Mouse (Mus musculus) limb, embryonic 14.5 days (tissue): ENCODE data around the gene Aurka. TPM values are rescaled to one million over a fixed set of nuclear protein-coding genes. Genes with fewer than 3 reads are reported as not detected.

Source experiments
- ATAC-seq: fragments of 200-750 bp; cut with Nextera tagmentation; 2 replicates; pipeline ENCODE4 v1.8.0; 2017; ENCODE audit warnings: low read depth, moderate number of reproducible peaks, moderate TSS enrichment; ENCODE audit not compliant: low FRiP score
- DNase-seq: peaks from one replicate; pipeline ENCODE4 v3.0.0-alpha.2; 2015; ENCODE audit warnings: low spot score
- H3K27ac ChIP-seq: fragments of 300-500 bp; sonication (generic); replicated peaks from 2 replicates; pipeline ENCODE4 v1.5.1; 2014; ENCODE audit warnings: low read depth, mild to moderate bottlenecking, low read length, moderate library complexity, mixed read lengths
- H3K27me3 ChIP-seq: fragments of 300-500 bp; sonication (generic); 2 replicates; pipeline ENCODE4 v1.6.1; 2014; ENCODE audit warnings: low read length, mixed read lengths; ENCODE audit not compliant: control insufficient read depth, insufficient read depth
- H3K36me3 ChIP-seq: fragments of 300-500 bp; sonication (generic); 2 replicates; pipeline ENCODE4 v1.6.1; 2014; ENCODE audit warnings: mild to moderate bottlenecking, low read length, moderate library complexity, mixed read lengths; ENCODE audit not compliant: control insufficient read depth, insufficient read depth
- H3K4me1 ChIP-seq: fragments of 300-500 bp; sonication (generic); 2 replicates; pipeline ENCODE4 v1.6.1; 2014; ENCODE audit warnings: antibody characterized with exemption, low read length, mixed read lengths; ENCODE audit not compliant: control insufficient read depth, insufficient read depth
- H3K4me2 ChIP-seq: fragments of 300-500 bp; sonication (generic); replicated peaks from 2 replicates; pipeline ENCODE4 v1.6.1; 2014; ENCODE audit warnings: low read depth, mild to moderate bottlenecking, low read length, moderate library complexity; ENCODE audit not compliant: severe bottlenecking
- H3K4me3 ChIP-seq: fragments of 300-500 bp; sonication (generic); replicated peaks from 2 replicates; pipeline ENCODE4 v1.5.1; 2014; ENCODE audit warnings: low read length
- H3K9ac ChIP-seq: fragments of 300-500 bp; sonication (generic); 2 replicates; pipeline ENCODE4 v1.6.1; 2014; ENCODE audit warnings: mild to moderate bottlenecking, low read depth, low read length, moderate library complexity; ENCODE audit not compliant: severe bottlenecking
- H3K9me3 ChIP-seq: fragments of 300-500 bp; sonication (generic); 2 replicates; pipeline ENCODE4 v1.6.1; 2016; ENCODE audit warnings: low read length; ENCODE audit not compliant: control insufficient read depth
- POLR2A ChIP-seq: fragments of 200-500 bp; IDR thresholded peaks from 2 replicates; pipeline ENCODE4 v1.8.0; 2012; ENCODE audit warnings: inconsistent platforms, mild to moderate bottlenecking, moderate library complexity, borderline replicate concordance; ENCODE audit not compliant: insufficient read depth, insufficient read length; ENCODE audit errors: extremely low read depth
- WGBS: fragments of 180-500 bp; shearing (Covaris S2); extraction: QIAGEN DNeasy Blood & Tissue Kit; methylation state at CpG from one replicate; pipeline ENCODE4 v1.1.7; 2014; 5-methylcytosine and 5-hydroxymethylcytosine counted together
- polyA plus RNA-seq, 2 experiments: library from polyadenylated mRNA; depleted of rRNA in 1 of 2; stranded (reverse) in 1 of 2; unstranded in 1 of 2; fragments of >200 nt; fragmentation: Nextera tagmentation in 1 of 2; extraction: Ambion mirVana in 1 of 2; gene quantifications; 2 replicates each; pipeline versions ENCODE4 v1.2.1 to v1.2.3; 2012 to 2014

Gene Aurka
- polyA plus RNA-seq, 2 experiments = 58.7 to 85.3 TPM

DNA sequence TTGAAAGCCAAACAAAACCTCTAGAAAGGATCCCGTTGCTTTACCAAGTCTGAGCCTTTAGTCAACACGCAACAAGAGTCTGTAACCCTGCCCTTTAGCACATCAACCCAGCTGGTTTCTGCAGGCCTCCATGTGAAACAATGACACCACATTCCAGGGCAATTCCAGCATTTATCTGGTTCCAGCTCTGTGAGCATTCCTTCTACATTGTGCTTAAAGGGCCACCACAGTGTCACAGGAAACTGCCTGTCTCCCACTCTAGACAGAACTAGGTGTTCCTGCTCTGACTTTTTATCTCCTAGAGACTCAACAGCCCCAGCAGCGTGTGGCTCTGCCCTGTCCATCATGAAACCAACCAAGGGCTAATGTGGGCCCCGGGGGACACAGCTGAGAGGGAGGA is 42.9 kb upstream of the Aurka start:
- 43% methylated on average over 4 of the region's 4 CpGs for WGBS
- Histone ChIP-seq H3K36me3 (no peaks in the 10 kb centered on the region), H3K27me3 (no peaks in the 10 kb centered on the region), H3K9me3 (no peaks in the 10 kb centered on the region), H3K27ac (no peak overlapping the region; the same call in 1 of the 2 replicates), H3K4me1 (no peaks in the 10 kb centered on the region), H3K4me2 (no peak overlapping the region), H3K9ac (no peak overlapping the region), H3K4me3 (no peak overlapping the region)
- DNase-seq (no peak), ATAC-seq (peak; percentile 66; the same call in 1 of the 2 replicates)
- TF ChIP-seq POLR2A = no peak

DNA sequence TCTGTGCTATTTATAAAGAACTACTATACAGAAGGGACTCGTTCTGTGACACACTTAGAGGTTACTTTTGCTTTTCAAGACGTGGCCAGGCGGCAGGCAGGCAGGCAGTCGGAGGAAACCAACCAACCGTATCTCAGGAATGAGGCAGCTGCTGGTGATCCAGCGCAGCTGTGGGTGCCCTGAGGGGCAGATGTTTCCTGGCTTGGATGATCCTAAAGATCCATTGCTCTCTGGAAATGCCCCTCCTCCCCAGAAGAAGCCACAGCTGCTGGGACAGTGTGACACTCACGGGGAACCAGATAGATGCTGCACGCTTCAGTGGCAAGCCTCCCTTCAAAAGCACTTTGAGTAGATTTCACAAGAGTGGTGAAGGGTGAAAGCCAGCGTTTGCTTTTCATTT is 42.1 kb upstream of the Aurka start:
- no peak overlapping the region for H3K4me2 ChIP-seq
- DNase-seq = peak; percentile 76
- H3K27ac ChIP-seq = no peak overlapping the region
- H3K9me3 ChIP-seq = no peaks in the 10 kb centered on the region
- H3K36me3 ChIP-seq = no peaks in the 10 kb centered on the region
- no peak overlapping the region for H3K4me3 ChIP-seq
- H3K27me3 ChIP-seq = no peaks in the 10 kb centered on the region
- no peaks in the 10 kb centered on the region for H3K4me1 ChIP-seq
- peak; percentile 76 for ATAC-seq
- TF ChIP-seq POLR2A = no peak
- WGBS = 10% methylated on average over 9 of the region's 9 CpGs
- no peak overlapping the region for H3K9ac ChIP-seq

DNA sequence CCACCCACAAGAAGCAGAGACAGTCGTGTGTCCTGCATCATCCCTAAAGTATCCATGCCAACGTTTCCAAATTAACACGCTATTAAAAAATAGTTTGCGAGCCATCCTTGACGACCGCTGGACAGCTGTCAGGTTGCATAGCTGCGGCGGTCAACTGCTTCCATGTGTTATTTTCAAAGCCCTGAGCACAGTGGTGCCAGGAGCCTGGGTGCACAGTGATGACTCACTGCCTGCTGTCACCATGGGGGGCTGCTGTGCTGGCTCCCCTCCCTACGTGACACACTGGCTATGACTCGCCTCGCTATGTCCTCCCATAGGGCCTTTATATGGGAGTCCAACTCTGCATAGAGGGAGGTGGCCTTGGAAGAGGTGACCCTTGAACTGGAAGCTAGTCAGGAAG is 40.8 kb upstream of the Aurka start:
- H3K4me1 ChIP-seq = no peaks in the 10 kb centered on the region
- peak; percentile 50; the same call in 1 of the 2 replicates for ATAC-seq
- no peak for DNase-seq
- no peaks in the 10 kb centered on the region for H3K9me3 ChIP-seq
- H3K4me3 ChIP-seq = no peak overlapping the region
- WGBS = 55% methylated on average over 11 of the region's 11 CpGs
- H3K9ac ChIP-seq = no peak overlapping the region
- no peaks in the 10 kb centered on the region for H3K36me3 ChIP-seq
- no peak for TF ChIP-seq POLR2A
- H3K27ac ChIP-seq = no peak overlapping the region
- no peak overlapping the region for H3K4me2 ChIP-seq
- no peaks in the 10 kb centered on the region for H3K27me3 ChIP-seq

DNA sequence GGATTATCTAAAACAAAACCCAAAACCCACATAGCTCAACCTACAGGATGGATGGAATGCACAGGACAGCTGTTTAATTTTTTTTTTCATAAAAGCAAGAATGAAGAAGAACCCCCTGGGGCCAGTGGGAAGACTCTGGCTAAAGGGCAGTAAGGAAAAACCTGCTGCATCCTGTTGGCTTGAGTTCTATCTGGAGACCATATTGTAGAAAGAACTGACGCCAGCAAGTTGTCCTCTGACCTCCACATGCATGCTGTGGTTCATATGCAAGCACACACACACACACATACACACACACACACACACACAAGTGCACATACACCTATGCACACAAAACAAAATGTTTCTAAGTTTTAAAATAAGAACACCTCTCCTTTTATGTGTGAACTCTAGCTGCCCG is 40.4 kb upstream of the Aurka start:
- H3K27me3 ChIP-seq = no peaks in the 10 kb centered on the region
- no peak overlapping the region for H3K4me2 ChIP-seq
- H3K4me3 ChIP-seq = no peak overlapping the region
- no peaks in the 10 kb centered on the region for H3K9me3 ChIP-seq
- DNase-seq (no peak), ATAC-seq (no peak)
- no peaks in the 10 kb centered on the region for H3K36me3 ChIP-seq
- no peaks in the 10 kb centered on the region for H3K4me1 ChIP-seq
- H3K9ac ChIP-seq = no peak overlapping the region
- WGBS = 63% methylated on average over 2 of the region's 2 CpGs
- TF ChIP-seq POLR2A = no peak
- H3K27ac ChIP-seq = no peak overlapping the region

DNA sequence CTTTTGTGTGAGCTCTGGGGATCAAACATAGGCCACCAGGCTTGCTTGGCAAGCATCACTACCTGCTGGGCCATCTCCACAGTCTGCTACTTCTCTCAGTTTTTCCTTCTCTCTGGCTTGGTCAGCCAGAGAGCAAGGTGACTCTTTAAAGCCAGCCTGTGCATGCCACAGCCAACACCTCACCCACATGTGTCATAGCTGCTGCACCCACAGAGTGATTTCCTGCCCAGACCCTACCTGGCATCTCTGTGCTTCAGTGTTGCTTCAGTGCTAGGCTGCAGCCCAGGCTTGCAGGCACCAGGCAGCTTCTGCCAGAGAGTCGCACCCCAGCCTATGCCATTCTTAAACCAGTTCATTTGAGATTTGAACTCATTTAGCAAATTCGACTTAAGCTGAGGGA is 37.2 kb upstream of the Aurka start:
- ATAC-seq (no peak), DNase-seq (no peak)
- Histone ChIP-seq H3K27me3 (no peaks in the 10 kb centered on the region), H3K4me1 (no peaks in the 10 kb centered on the region), H3K4me3 (no peak overlapping the region), H3K4me2 (no peak overlapping the region), H3K36me3 (no peaks in the 10 kb centered on the region), H3K27ac (no peak overlapping the region), H3K9me3 (no peaks in the 10 kb centered on the region), H3K9ac (no peak overlapping the region)
- no peak for TF ChIP-seq POLR2A
- 62% methylated on average over 2 of the region's 2 CpGs for WGBS

DNA sequence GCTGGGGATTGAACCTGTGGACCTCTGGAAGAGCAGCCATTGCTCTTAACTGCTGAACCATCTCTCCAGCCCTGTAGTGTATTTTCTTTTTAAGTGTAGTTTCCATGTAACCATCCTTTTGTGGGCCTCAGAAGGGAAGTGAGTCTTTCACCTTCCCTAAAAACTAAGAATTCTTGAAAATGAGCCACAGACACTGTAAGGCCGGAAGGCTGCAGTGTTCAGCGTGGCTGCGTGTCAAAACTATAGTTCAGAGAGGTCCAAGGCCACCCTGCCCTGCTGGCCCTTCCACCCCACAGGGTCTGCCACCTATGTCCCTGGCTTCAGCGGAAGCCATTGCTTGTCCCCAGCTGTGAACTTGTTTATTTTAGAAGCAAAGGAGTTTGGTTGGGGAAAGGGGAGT is 35.8 kb upstream of the Aurka start:
- 74% methylated on average over 4 of the region's 4 CpGs for WGBS
- Histone ChIP-seq H3K9me3 (no peaks in the 10 kb centered on the region), H3K36me3 (no peaks in the 10 kb centered on the region), H3K4me3 (no peak overlapping the region), H3K4me1 (no peaks in the 10 kb centered on the region), H3K4me2 (no peak overlapping the region), H3K27me3 (no peaks in the 10 kb centered on the region), H3K27ac (no peak overlapping the region), H3K9ac (0 out of 2 replicates have a peak overlapping the region, but pooled peaks have one; percentile 7)
- DNase-seq (no peak), ATAC-seq (no peak)
- TF ChIP-seq POLR2A = no peak
